Mouse (Mus musculus): ENCODE data around the gene Tbc1d19. TPM values are rescaled to one million over a fixed set of nuclear protein-coding genes. Genes with fewer than 3 reads are reported as not detected.

Gene Tbc1d19
- polyA plus RNA-seq, 1 experiment from 2014 or later = 70.6 TPM

GRCm38 (mm10) chr5:53854561-53854960 lies 45.2 kb downstream of the Tbc1d19 start:
- Histone ChIP-seq H3K27me3 (no peaks in the 10 kb centered on the region), H3K4me2 (replicated peaks) (no peak overlapping the region), H3K9me3 (replicated peaks) (no peaks in the 10 kb centered on the region), H3K27ac (peak overlapping the region; percentile 70), H3K36me3 (peaks cover 14% of the 10 kb centered on the region), H3K4me1 (no peaks in the 10 kb centered on the region), H3K9ac (no peak overlapping the region), H3K4me3 (no peak overlapping the region)
- peak; percentile 81 for ATAC-seq (ENCODE audit: low FRiP score)
- WGBS = 50% methylated on average over 6 of the region's 6 CpGs

DNA sequence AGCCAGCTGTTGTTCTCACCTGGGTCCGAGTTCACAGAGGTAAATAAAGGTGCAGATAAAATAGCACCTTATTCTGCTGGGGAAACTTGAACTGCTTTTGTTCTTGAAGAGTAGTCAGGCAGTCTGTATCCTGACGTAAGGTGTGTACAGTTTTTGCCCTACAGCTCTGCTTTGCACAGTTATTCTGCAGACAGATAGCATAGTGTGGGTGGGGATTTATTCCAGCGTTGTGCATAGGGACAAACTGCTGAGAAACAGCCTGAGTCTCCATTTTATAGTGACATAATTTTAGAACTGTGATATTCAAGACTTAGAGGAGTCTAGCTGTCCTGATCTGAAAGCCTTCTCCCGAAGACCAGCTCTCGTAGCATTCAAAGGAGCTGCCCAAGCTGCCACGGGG lies 46.6 kb downstream of the Tbc1d19 start:
- H3K4me1 ChIP-seq = no peaks in the 10 kb centered on the region
- no peak overlapping the region for H3K27ac ChIP-seq
- peaks cover 14% of the 10 kb centered on the region for H3K36me3 ChIP-seq
- no peaks in the 10 kb centered on the region for H3K9me3 ChIP-seq (replicated peaks)
- ATAC-seq (ENCODE audit: low FRiP score) = no peak
- H3K27me3 ChIP-seq = no peaks in the 10 kb centered on the region
- no peak overlapping the region for H3K9ac ChIP-seq
- no peak overlapping the region for H3K4me2 ChIP-seq (replicated peaks)
- WGBS = 88% methylated on average over 6 of the region's 6 CpGs
- no peak overlapping the region for H3K4me3 ChIP-seq

- ATAC-seq (ENCODE audit: low FRiP score) = no peak
- H3K9me3 ChIP-seq (replicated peaks) = no peaks in the 10 kb centered on the region
- H3K4me3 ChIP-seq = no peak overlapping the region
- H3K27me3 ChIP-seq = no peaks in the 10 kb centered on the region
- no peak overlapping the region for H3K4me2 ChIP-seq (replicated peaks)
- 83% methylated on average over 5 of the region's 5 CpGs for WGBS
- H3K4me1 ChIP-seq = no peaks in the 10 kb centered on the region
- H3K36me3 ChIP-seq = peaks cover 4% of the 10 kb centered on the region
- H3K27ac ChIP-seq = no peak overlapping the region
- H3K9ac ChIP-seq = no peak overlapping the region
These were observed 55.7 kb downstream of the Tbc1d19 start for GRCm38 (mm10) chr5:53865146-53865545.

GRCm38 (mm10) chr5:53865991-53866390 lies 56.6 kb downstream of the Tbc1d19 start:
- Histone ChIP-seq H3K4me3 (no peak overlapping the region), H3K27ac (no peak overlapping the region), H3K4me1 (no peaks in the 10 kb centered on the region), H3K27me3 (no peaks in the 10 kb centered on the region), H3K36me3 (peaks cover 4% of the 10 kb centered on the region), H3K9ac (no peak overlapping the region), H3K9me3 (replicated peaks) (no peaks in the 10 kb centered on the region), H3K4me2 (replicated peaks) (no peak overlapping the region)
- WGBS = 85% methylated on average over 6 of the region's 6 CpGs
- ATAC-seq (ENCODE audit: low FRiP score) = no peak

DNA sequence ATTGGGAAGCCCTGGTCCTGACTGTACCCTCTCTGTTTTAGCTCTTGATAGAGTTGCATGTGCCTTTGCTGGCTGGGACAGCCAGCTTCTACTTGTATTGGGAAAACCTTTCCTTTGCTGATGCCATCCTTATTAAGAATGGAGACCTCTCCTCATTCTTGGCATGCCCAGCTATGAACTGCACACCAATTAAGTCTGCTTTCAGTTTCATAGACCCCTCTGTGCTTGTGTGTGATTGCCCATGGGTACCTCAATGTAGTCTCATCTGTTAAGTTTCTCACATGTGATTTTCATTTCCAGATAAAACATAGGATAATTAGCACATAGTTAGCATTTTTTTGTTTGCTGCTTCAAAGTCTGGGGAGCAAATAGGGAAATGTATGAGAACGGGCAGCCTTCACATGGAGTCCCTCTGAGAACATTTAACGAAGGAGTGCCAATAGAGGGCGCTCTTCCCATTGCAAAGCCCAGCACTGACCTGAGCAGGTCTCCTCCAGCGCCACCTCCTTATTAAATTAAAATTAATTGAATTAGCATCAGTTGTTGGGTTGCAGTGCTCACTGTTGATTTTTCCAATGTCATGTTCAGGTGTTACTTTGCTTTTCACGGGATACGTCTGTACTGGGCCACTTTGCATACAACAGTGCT lies 62.4 kb downstream of the Tbc1d19 start:
- WGBS = 30% methylated on average over 6 of the region's 6 CpGs
- no peaks in the 10 kb centered on the region for H3K4me1 ChIP-seq
- no peaks in the 10 kb centered on the region for H3K9me3 ChIP-seq (replicated peaks)
- peak; percentile 72 for ATAC-seq (ENCODE audit: low FRiP score)
- no peak overlapping the region for H3K4me3 ChIP-seq
- no peak overlapping the region for H3K27ac ChIP-seq
- no peak overlapping the region for H3K9ac ChIP-seq
- no peak overlapping the region for H3K4me2 ChIP-seq (replicated peaks)
- H3K36me3 ChIP-seq = peaks cover 12% of the 10 kb centered on the region
- H3K27me3 ChIP-seq = no peaks in the 10 kb centered on the region

DNA sequence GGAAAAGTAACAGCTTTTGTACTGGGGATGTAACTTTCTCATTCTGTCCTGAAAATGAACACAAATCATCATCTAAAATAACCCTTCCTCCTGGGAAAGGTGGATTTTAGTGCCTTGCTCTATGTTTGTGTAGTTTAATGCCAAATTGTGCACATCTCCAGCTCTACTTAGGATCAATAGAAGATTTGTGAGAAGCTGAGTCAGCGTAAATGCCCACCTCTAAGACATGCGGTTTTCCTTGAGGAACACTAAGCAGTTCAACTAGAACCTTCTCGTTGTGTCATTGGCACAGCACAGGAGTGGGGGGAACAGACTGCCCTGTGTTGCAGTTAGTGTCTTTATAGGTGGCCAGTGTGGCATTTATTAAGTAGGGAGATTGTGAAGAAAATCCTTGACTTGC lies 65.6 kb downstream of the Tbc1d19 start:
- Histone ChIP-seq H3K4me1 (no peaks in the 10 kb centered on the region), H3K4me2 (replicated peaks) (no peak overlapping the region), H3K27ac (no peak overlapping the region), H3K36me3 (peaks cover 17% of the 10 kb centered on the region), H3K9me3 (replicated peaks) (no peaks in the 10 kb centered on the region), H3K4me3 (no peak overlapping the region), H3K27me3 (no peaks in the 10 kb centered on the region), H3K9ac (no peak overlapping the region)
- ATAC-seq (ENCODE audit: low FRiP score) = no peak
- 93% methylated on average over 3 of the region's 3 CpGs for WGBS

GRCm38 (mm10) chr5:53880724-53881123 lies 71.3 kb downstream of the Tbc1d19 start:
- no peak overlapping the region for H3K27ac ChIP-seq
- 63% methylated on average over 4 of the region's 4 CpGs for WGBS
- no peak for ATAC-seq (ENCODE audit: low FRiP score)
- H3K9ac ChIP-seq = no peak overlapping the region
- no peaks in the 10 kb centered on the region for H3K27me3 ChIP-seq
- peaks cover 12% of the 10 kb centered on the region; the same call in 1 of the 2 replicates for H3K36me3 ChIP-seq
- no peak overlapping the region for H3K4me3 ChIP-seq
- H3K4me2 ChIP-seq (replicated peaks) = no peak overlapping the region
- H3K4me1 ChIP-seq = no peaks in the 10 kb centered on the region
- H3K9me3 ChIP-seq (replicated peaks) = no peaks in the 10 kb centered on the region

GRCm38 (mm10) chr5:53881381-53881990 lies 72.1 kb downstream of the Tbc1d19 start:
- Histone ChIP-seq H3K27me3 (no peaks in the 10 kb centered on the region), H3K4me3 (no peak overlapping the region), H3K27ac (no peak overlapping the region), H3K4me2 (replicated peaks) (no peak overlapping the region), H3K9ac (no peak overlapping the region), H3K36me3 (0 out of 2 replicates have a peak, but pooled peaks cover 10% of the 10 kb centered on the region), H3K4me1 (no peaks in the 10 kb centered on the region), H3K9me3 (replicated peaks) (no peaks in the 10 kb centered on the region)
- ATAC-seq (ENCODE audit: low FRiP score) = no peak
- WGBS = 89% methylated on average over 4 of the region's 4 CpGs

- Histone ChIP-seq H3K9ac (no peak overlapping the region), H3K36me3 (peaks cover 41% of the 10 kb centered on the region), H3K4me2 (replicated peaks) (no peak overlapping the region), H3K27ac (no peak overlapping the region), H3K4me3 (no peak overlapping the region), H3K27me3 (no peaks in the 10 kb centered on the region), H3K4me1 (no peaks in the 10 kb centered on the region), H3K9me3 (replicated peaks) (no peaks in the 10 kb centered on the region)
- WGBS = 81% methylated on average over 9 of the region's 9 CpGs
- no peak for ATAC-seq (ENCODE audit: low FRiP score)
These were observed 92.0 kb downstream of the Tbc1d19 start for GRCm38 (mm10) chr5:53901406-53901805.

DNA sequence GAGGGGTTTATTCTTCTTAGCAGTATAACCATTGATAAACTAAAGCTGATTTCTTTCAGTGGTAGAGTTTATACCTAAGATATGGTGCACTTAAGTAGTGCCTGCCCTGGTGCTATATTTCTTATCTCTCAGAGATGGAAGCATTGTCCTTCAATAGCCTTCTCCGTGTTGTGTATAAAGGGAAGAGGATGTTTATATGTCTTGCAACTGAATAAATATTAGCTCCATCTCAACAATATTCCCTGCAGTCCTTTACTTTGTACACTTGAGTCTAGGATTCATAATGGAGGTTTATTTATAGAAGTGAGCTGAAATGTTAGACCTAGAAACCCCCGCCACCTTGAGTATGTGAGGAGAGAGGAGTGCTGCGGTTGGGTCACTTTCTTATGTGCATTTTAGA lies 93.4 kb downstream of the Tbc1d19 start:
- H3K36me3 ChIP-seq = peaks cover 38% of the 10 kb centered on the region
- no peak for ATAC-seq (ENCODE audit: low FRiP score)
- WGBS = 84% methylated on average over 3 of the region's 3 CpGs
- H3K27ac ChIP-seq = no peak overlapping the region
- no peak overlapping the region for H3K4me3 ChIP-seq
- H3K9ac ChIP-seq = no peak overlapping the region
- H3K9me3 ChIP-seq (replicated peaks) = no peaks in the 10 kb centered on the region
- H3K4me1 ChIP-seq = no peaks in the 10 kb centered on the region
- H3K27me3 ChIP-seq = no peaks in the 10 kb centered on the region
- no peak overlapping the region for H3K4me2 ChIP-seq (replicated peaks)

GRCm38 (mm10) chr5:53909201-53909600 lies 99.8 kb downstream of the Tbc1d19 start:
- no peaks in the 10 kb centered on the region for H3K9me3 ChIP-seq (replicated peaks)
- 92% methylated on average over 3 of the region's 3 CpGs for WGBS
- H3K4me1 ChIP-seq = no peaks in the 10 kb centered on the region
- H3K9ac ChIP-seq = no peak overlapping the region
- ATAC-seq (ENCODE audit: low FRiP score) = no peak
- H3K36me3 ChIP-seq = peaks cover 15% of the 10 kb centered on the region
- no peak overlapping the region for H3K4me2 ChIP-seq (replicated peaks)
- H3K27me3 ChIP-seq = no peaks in the 10 kb centered on the region
- no peak overlapping the region for H3K4me3 ChIP-seq
- H3K27ac ChIP-seq = no peak overlapping the region

- WGBS = 91% methylated on average over 2 of the region's 2 CpGs
- no peak overlapping the region for H3K27ac ChIP-seq
- no peak overlapping the region for H3K9ac ChIP-seq
- no peaks in the 10 kb centered on the region for H3K27me3 ChIP-seq
- no peak overlapping the region for H3K4me3 ChIP-seq
- H3K4me1 ChIP-seq = no peaks in the 10 kb centered on the region
- H3K9me3 ChIP-seq (replicated peaks) = no peaks in the 10 kb centered on the region; the same call in 1 of the 2 replicates
- no peak for ATAC-seq (ENCODE audit: low FRiP score)
- H3K36me3 ChIP-seq = no peaks in the 10 kb centered on the region
- H3K4me2 ChIP-seq (replicated peaks) = no peak overlapping the region
These were observed 111.0 kb downstream of the Tbc1d19 start for GRCm38 (mm10) chr5:53920416-53920815.

Data from hindbrain, embryonic 12.5 days (tissue).